Comparison of ENCODE assay signal across 17 mouse cellular contexts in genomic region chr11:47376915-47377314, GRCm38 (mm10).
DNase-seq lines count a peak whose midpoint lies in the region; ATAC-seq lines count a peak whose summit lies in the region.
"Had no signal": no experiment of that assay in that cellular context is flagged by ENCODE, and none has a peak within 500 bp of the region (broad histone marks: within the 10 kb centered on the region; RNA-seq: fewer than 3 reads in every experiment).

No protein-coding gene starts in this region.

- peaks cover 26% of the 10 kb centered on the region for H3K4me1 ChIP-seq in heart, embryonic 12.5 days (replicated peaks)
- H3K4me1 ChIP-seq in brown adipose tissue, adult 24 weeks (ENCODE audit: control insufficient read depth, insufficient read depth, insufficient read length, low read length) = no peaks in the 10 kb centered on the region
- peaks cover 23% of the 10 kb centered on the region for H3K4me1 ChIP-seq in embryonic facial prominence, embryonic 14.5 days (ENCODE audit: control insufficient read depth, insufficient read depth, low read length)
- H3K4me1 ChIP-seq in kidney, embryonic 14.5 days (ENCODE audit: control insufficient read depth, insufficient read depth, low read length) = 0 out of 2 replicates have a peak, but pooled peaks cover 4% of the 10 kb centered on the region
- H3K4me1 ChIP-seq: liver, embryonic 12.5 days; stomach, embryonic 15.5 days had no signal

- no peaks in the 10 kb centered on the region for H3K36me3 ChIP-seq in heart, embryonic 12.5 days
- no peaks in the 10 kb centered on the region for H3K36me3 ChIP-seq in embryonic facial prominence, embryonic 14.5 days (ENCODE audit: control insufficient read depth, insufficient read depth, low read length)
- no peaks in the 10 kb centered on the region for H3K36me3 ChIP-seq in kidney, embryonic 14.5 days (ENCODE audit: control insufficient read depth, insufficient read depth, low read length)
- H3K36me3 ChIP-seq: liver, embryonic 12.5 days; stomach, embryonic 15.5 days had no signal

- no peaks in the 10 kb centered on the region for H3K27me3 ChIP-seq in heart, embryonic 12.5 days (replicated peaks)
- H3K27me3 ChIP-seq in embryonic facial prominence, embryonic 14.5 days (replicated peaks; ENCODE audit: control insufficient read depth, insufficient read depth, low read length) = no peaks in the 10 kb centered on the region
- H3K27me3 ChIP-seq in kidney, embryonic 14.5 days (ENCODE audit: control insufficient read depth, insufficient read depth, low read length) = no peaks in the 10 kb centered on the region
- H3K27me3 ChIP-seq: CH12.LX; liver, embryonic 12.5 days; stomach, embryonic 15.5 days had no signal

- H3K9ac ChIP-seq in heart, embryonic 12.5 days = no peak overlapping the region
- H3K9ac ChIP-seq in embryonic facial prominence, embryonic 14.5 days (ENCODE audit: low read depth, low read length) = peak overlapping the region; percentile 43
- no peak overlapping the region for H3K9ac ChIP-seq in kidney, embryonic 14.5 days (ENCODE audit: low read depth, low read length)
- H3K9ac ChIP-seq: liver, embryonic 12.5 days; stomach, embryonic 15.5 days had no signal

- 43% methylated on average over 1 of the region's 1 CpGs for WGBS in heart, embryonic 12.5 days
- 18% methylated on average over 1 of the region's 1 CpGs for whole genome bisulfite sequencing in embryonic facial prominence, embryonic 14.5 days
- WGBS in kidney, embryonic 14.5 days = 17% methylated on average over 1 of the region's 1 CpGs

- no peak for ATAC-seq in heart, embryonic 12.5 days (ENCODE audit: insufficient number of reproducible peaks, low FRiP score)
- ATAC-seq in embryonic facial prominence, embryonic 14.5 days (ENCODE audit: low read depth) = no peak
- no peak for ATAC-seq in kidney, embryonic 14.5 days (ENCODE audit: low FRiP score, low TSS enrichment)
- ATAC-seq: hindbrain, embryonic 16.5 days; liver, embryonic 12.5 days; midbrain, embryonic 16.5 days had no signal

- peak overlapping the region; percentile 79 for H3K27ac ChIP-seq in heart, embryonic 12.5 days (ENCODE audit: poor library complexity, severe bottlenecking)
- H3K27ac ChIP-seq in brown adipose tissue, adult 24 weeks (replicated peaks; ENCODE audit: low read depth, low read length) = peak overlapping the region; percentile 70
- peak overlapping the region; percentile 97 for H3K27ac ChIP-seq in embryonic facial prominence, embryonic 14.5 days (replicated peaks; ENCODE audit: low read depth, low read length)
- no peak overlapping the region for H3K27ac ChIP-seq in kidney, embryonic 14.5 days (ENCODE audit: low read depth, low read length)
- H3K27ac ChIP-seq: liver, embryonic 12.5 days; stomach, embryonic 15.5 days had no signal

- H3K9me3 ChIP-seq in heart, embryonic 12.5 days (replicated peaks) = no peaks in the 10 kb centered on the region
- H3K9me3 ChIP-seq in embryonic facial prominence, embryonic 14.5 days (ENCODE audit: control insufficient read depth, low read length) = no peaks in the 10 kb centered on the region
- no peaks in the 10 kb centered on the region for H3K9me3 ChIP-seq in kidney, embryonic 14.5 days (ENCODE audit: control insufficient read depth, low read length)
- H3K9me3 ChIP-seq: liver, embryonic 12.5 days; stomach, embryonic 15.5 days had no signal

- H3K4me3 ChIP-seq in heart, embryonic 12.5 days = peak overlapping the region; percentile 12; the same call in 1 of the 2 replicates
- peak overlapping the region; percentile 40 for H3K4me3 ChIP-seq in brown adipose tissue, adult 24 weeks (ENCODE audit: insufficient read depth, low read depth, low read length)
- H3K4me3 ChIP-seq in embryonic facial prominence, embryonic 14.5 days (ENCODE audit: low read depth, low read length) = peak overlapping the region; percentile 34
- H3K4me3 ChIP-seq in kidney, embryonic 14.5 days (ENCODE audit: low read length) = no peak overlapping the region
- H3K4me3 ChIP-seq: liver, embryonic 12.5 days; stomach, embryonic 15.5 days had no signal

- DNase-seq in heart, adult 11 months = no peak
- peak; percentile 69 for DNase-seq in embryonic facial prominence, embryonic 14.5 days (ENCODE audit: low spot score)
- peak; percentile 38 for DNase-seq in mesoderm, embryonic 11.5 days (ENCODE audit: low read depth, low spot score)
- no peak for DNase-seq in kidney, postnatal 4 days
- no peak for DNase-seq in urinary bladder, postnatal 25 days (ENCODE audit: low spot score)
- DNase-seq: cerebellum, adult 2 months; kidney, postnatal 14 days; layer of hippocampus, postnatal 36 days; lung, postnatal 4 days had no signal

- peak overlapping the region; percentile 59 for H3K4me2 ChIP-seq in heart, embryonic 12.5 days
- H3K4me2 ChIP-seq in embryonic facial prominence, embryonic 14.5 days (ENCODE audit: low read depth, low read length) = peak overlapping the region; percentile 50
- H3K4me2 ChIP-seq in kidney, embryonic 14.5 days (replicated peaks; ENCODE audit: low read depth, low read length) = no peak overlapping the region
- H3K4me2 ChIP-seq: liver, embryonic 12.5 days; stomach, embryonic 15.5 days had no signal

Comparison
In these comparisons a context has a peak if more than half of its experiments do, and no peak if none do; other contexts are left out.
1. DNase-seq: peak in embryonic facial prominence, embryonic 14.5 days (single experiment) and mesoderm, embryonic 11.5 days (single experiment); none in heart, adult 11 months (single experiment), kidney, postnatal 4 days (0 of 2) and urinary bladder, postnatal 25 days (single experiment).